Comparison of ENCODE assay signal across 26 mouse cellular contexts in the genomic region with DNA sequence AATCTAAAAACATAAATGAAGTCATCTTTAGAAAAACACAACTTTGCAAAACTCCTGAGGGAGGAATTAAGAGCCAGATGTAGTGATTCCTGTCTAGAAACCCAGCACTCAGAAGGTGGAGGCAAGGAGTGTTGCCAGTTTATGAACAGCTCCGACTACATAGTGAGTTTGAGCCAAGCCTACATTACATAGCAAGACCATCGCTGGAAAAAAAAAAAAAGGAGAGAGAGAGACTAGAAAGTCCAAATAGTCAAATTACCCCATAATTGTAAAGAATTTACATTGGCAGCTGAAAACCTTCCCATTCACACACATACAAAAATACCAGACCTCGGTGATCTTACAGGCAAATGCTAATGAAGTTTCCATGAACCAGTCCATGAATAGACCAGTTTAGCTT. TPM values are rescaled to one million over a fixed set of nuclear protein-coding genes. Genes with fewer than 3 reads are reported as not detected.
DNase-seq lines count a peak whose midpoint lies in the region; ATAC-seq and TF ChIP-seq lines count a peak whose summit lies in the region.
"Had no signal": no experiment of that assay in that cellular context is flagged by ENCODE, and none has a peak within 500 bp of the region (broad histone marks: within the 10 kb centered on the region; RNA-seq: fewer than 3 reads in every experiment).

No protein-coding gene starts in this region.

- no peak for TF ChIP-seq CTCF in lung, postnatal 0 days (IDR thresholded peaks at IDR 0.05)

- no peak overlapping the region for H3K9ac ChIP-seq in embryonic facial prominence, embryonic 14.5 days (ENCODE audit: low read depth, low read length)
- no peak overlapping the region for H3K9ac ChIP-seq in lung, postnatal 0 days (replicated peaks; ENCODE audit: low read depth)
- no peak overlapping the region for H3K9ac ChIP-seq in limb, embryonic 15.5 days
- H3K9ac ChIP-seq: embryonic facial prominence, embryonic 12.5 days; embryonic facial prominence, embryonic 15.5 days; forebrain, embryonic 12.5 days had no signal

- peaks cover 16% of the 10 kb centered on the region for H3K36me3 ChIP-seq in embryonic facial prominence, embryonic 14.5 days (ENCODE audit: control insufficient read depth, insufficient read depth, low read length)
- H3K36me3 ChIP-seq in embryonic facial prominence, embryonic 10.5 days (replicated peaks), result no peaks in the 10 kb centered on the region
- H3K36me3 ChIP-seq in lung, postnatal 0 days (ENCODE audit: insufficient read depth, low read length), result no peaks in the 10 kb centered on the region
- peaks cover 15% of the 10 kb centered on the region; the same call in 1 of the 2 replicates for H3K36me3 ChIP-seq in limb, embryonic 15.5 days
- H3K36me3 ChIP-seq: forebrain, embryonic 10.5 days; forebrain, embryonic 12.5 days had no signal

- no peak overlapping the region for H3K27ac ChIP-seq in embryonic facial prominence, embryonic 14.5 days (replicated peaks; ENCODE audit: low read depth, low read length)
- H3K27ac ChIP-seq in embryonic facial prominence, embryonic 10.5 days (replicated peaks), result no peak overlapping the region
- no peak overlapping the region for H3K27ac ChIP-seq in lung, postnatal 0 days (ENCODE audit: low read length)
- peak overlapping the region; percentile 68; the same call in 1 of the 2 replicates for H3K27ac ChIP-seq in limb, embryonic 15.5 days
- H3K27ac ChIP-seq: embryonic facial prominence, embryonic 12.5 days; forebrain, embryonic 10.5 days; forebrain, embryonic 12.5 days had no signal

- 0 out of 2 replicates have a peak, but pooled peaks have one; percentile 19 for TF ChIP-seq EP300 in lung, postnatal 0 days (IDR thresholded peaks at IDR 0.05)

- peak; percentile 83 for DNase-seq in embryonic facial prominence, embryonic 14.5 days (ENCODE audit: low spot score)
- no peak for DNase-seq in embryonic facial prominence, embryonic 10.5 days (ENCODE audit: low spot score)
- peak; percentile 60 for DNase-seq in lung, postnatal 0 days (ENCODE audit: low spot score)
- DNase-seq in lung, postnatal 10 days, result no peak
- DNase-seq in kidney, adult 11 months, result no peak
- DNase-seq: adrenal gland, adult 8-10 months; adrenal gland, postnatal 14 days; B cell, adult 2 months; cerebellum, adult 11 months; cerebellum, adult 18-20 months; cerebellum, adult 8-10 months; cerebellum, adult 9-11 months; cerebellum, postnatal 14 days; cerebellum, postnatal 36 days; embryo, embryonic 11 days had no signal

- no peak overlapping the region for H3K4me3 ChIP-seq in embryonic facial prominence, embryonic 14.5 days (ENCODE audit: low read depth, low read length)
- H3K4me3 ChIP-seq in embryonic facial prominence, embryonic 10.5 days, result no peak overlapping the region
- no peak overlapping the region for H3K4me3 ChIP-seq in lung, postnatal 0 days (ENCODE audit: low read depth, low read length)
- no peak overlapping the region for H3K4me3 ChIP-seq in limb, embryonic 15.5 days
- H3K4me3 ChIP-seq: embryonic facial prominence, embryonic 12.5 days; embryonic facial prominence, embryonic 15.5 days; erythroblast, embryonic 14.5 days; forebrain, embryonic 10.5 days; forebrain, embryonic 12.5 days had no signal

- H3K4me2 ChIP-seq in embryonic facial prominence, embryonic 14.5 days (ENCODE audit: low read depth, low read length), result no peak overlapping the region
- H3K4me2 ChIP-seq in lung, postnatal 0 days (replicated peaks; ENCODE audit: low read depth, low read length), result no peak overlapping the region
- H3K4me2 ChIP-seq in limb, embryonic 15.5 days, result no peak overlapping the region
- H3K4me2 ChIP-seq: embryonic facial prominence, embryonic 12.5 days; embryonic facial prominence, embryonic 15.5 days; forebrain, embryonic 12.5 days had no signal

- no peaks in the 10 kb centered on the region for H3K27me3 ChIP-seq in embryonic facial prominence, embryonic 14.5 days (replicated peaks; ENCODE audit: control insufficient read depth, insufficient read depth, low read length)
- no peaks in the 10 kb centered on the region for H3K27me3 ChIP-seq in embryonic facial prominence, embryonic 10.5 days (replicated peaks; ENCODE audit: low read depth, poor library complexity, severe bottlenecking)
- H3K27me3 ChIP-seq in lung, postnatal 0 days (replicated peaks; ENCODE audit: insufficient read depth, low read length), result no peaks in the 10 kb centered on the region
- H3K27me3 ChIP-seq in limb, embryonic 15.5 days, result no peaks in the 10 kb centered on the region
- H3K27me3 ChIP-seq: embryonic facial prominence, embryonic 12.5 days; embryonic facial prominence, embryonic 15.5 days; forebrain, embryonic 12.5 days; Patski had no signal

- ATAC-seq in embryonic facial prominence, embryonic 14.5 days (ENCODE audit: low read depth), result peak; percentile 68
- peak; percentile 28; the same call in 1 of the 2 replicates for ATAC-seq in lung, postnatal 0 days
- ATAC-seq in limb, embryonic 15.5 days (ENCODE audit: insufficient number of reproducible peaks, low FRiP score, low TSS enrichment, low read depth), result peak; percentile 75; the same call in 1 of the 2 replicates
- ATAC-seq: activated CD4-positive, CD25-positive, alpha-beta regulatory T cell, adult 4 months; CD4-positive, CD25-positive, alpha-beta regulatory T cell, adult 4 months; forebrain, embryonic 14.5 days; forebrain, embryonic 16.5 days; Patski had no signal

- no peaks in the 10 kb centered on the region for H3K9me3 ChIP-seq in embryonic facial prominence, embryonic 14.5 days (ENCODE audit: control insufficient read depth, low read length)
- no peaks in the 10 kb centered on the region for H3K9me3 ChIP-seq in embryonic facial prominence, embryonic 10.5 days
- no peaks in the 10 kb centered on the region for H3K9me3 ChIP-seq in lung, postnatal 0 days (ENCODE audit: low read length)
- H3K9me3 ChIP-seq in limb, embryonic 15.5 days, result no peaks in the 10 kb centered on the region; the same call in 1 of the 2 replicates
- H3K9me3 ChIP-seq: embryonic facial prominence, embryonic 12.5 days; embryonic facial prominence, embryonic 15.5 days; forebrain, embryonic 10.5 days; forebrain, embryonic 12.5 days had no signal

- no peaks in the 10 kb centered on the region for H3K4me1 ChIP-seq in embryonic facial prominence, embryonic 14.5 days (ENCODE audit: control insufficient read depth, insufficient read depth, low read length)
- H3K4me1 ChIP-seq in embryonic facial prominence, embryonic 10.5 days, result no peaks in the 10 kb centered on the region
- no peaks in the 10 kb centered on the region for H3K4me1 ChIP-seq in lung, postnatal 0 days (ENCODE audit: insufficient read depth, low read depth, low read length)
- peaks cover 2% of the 10 kb centered on the region; the same call in 1 of the 2 replicates for H3K4me1 ChIP-seq in limb, embryonic 15.5 days
- H3K4me1 ChIP-seq: embryonic facial prominence, embryonic 12.5 days; embryonic facial prominence, embryonic 15.5 days; forebrain, embryonic 10.5 days; forebrain, embryonic 12.5 days had no signal

- 46% methylated on average over 3 of the region's 3 CpGs for WGBS in embryonic facial prominence, embryonic 14.5 days
- 74% methylated on average over 3 of the region's 3 CpGs for WGBS in embryonic facial prominence, embryonic 10.5 days
- 48% methylated on average over 3 of the region's 3 CpGs for WGBS in lung, postnatal 0 days
- 42% methylated on average over 3 of the region's 3 CpGs for WGBS in limb, embryonic 15.5 days

RNA-seq across cellular contexts. Expression of a gene that starts 29.6 kb away (rescaled TPM):
- polyA plus RNA-seq in embryonic facial prominence, embryonic 14.5 days (2014; fragmentation: Nextera tagmentation; extraction: Ambion mirVana), result 143 and 156 TPM in 2 replicates
- 13.1 and 19.3 TPM in 2 replicates for polyA plus RNA-seq in embryonic facial prominence, embryonic 10.5 days (2016; fragmentation: Nextera tagmentation; extraction: Ambion mirVana)
- polyA plus RNA-seq in lung, postnatal 0 days (2015; fragmentation: Nextera tagmentation; extraction: Ambion mirVana), result 408 and 420 TPM in 2 replicates
- 220 and 222 TPM in 2 replicates for polyA plus RNA-seq in limb, embryonic 15.5 days (2015; fragmentation: Nextera tagmentation; extraction: Ambion mirVana)
- polyA plus RNA-seq: activated CD4-positive, CD25-positive, alpha-beta regulatory T cell, adult 4 months; CD4-positive, CD25-positive, alpha-beta regulatory T cell, adult 4 months; erythroblast, embryonic 14.5 days had no signal

Comparison
In these comparisons a context has a peak if more than half of its experiments do, and no peak if none do; other contexts are left out.
1. DNase-seq: peak in embryonic facial prominence, embryonic 14.5 days (single experiment) and lung, postnatal 0 days (single experiment); none in embryonic facial prominence, embryonic 10.5 days (single experiment), lung, postnatal 10 days (single experiment) and kidney, adult 11 months (single experiment).
2. Peak in every context shown above with its lines, with median percentiles within 50 percentile points of each other: ATAC-seq.